Mouse (Mus musculus): Measurements from ENCODE around the gene P4ha1.
A peak's percentile ranks its signal among the peaks of the same experiment; 100 is the strongest.
"Not testable (repeated sequence)": the region's sequence is repeated elsewhere in the genome, so short reads cannot be mapped to it uniquely, and the experiment has no call there.

The P4ha1 gene

DNA sequence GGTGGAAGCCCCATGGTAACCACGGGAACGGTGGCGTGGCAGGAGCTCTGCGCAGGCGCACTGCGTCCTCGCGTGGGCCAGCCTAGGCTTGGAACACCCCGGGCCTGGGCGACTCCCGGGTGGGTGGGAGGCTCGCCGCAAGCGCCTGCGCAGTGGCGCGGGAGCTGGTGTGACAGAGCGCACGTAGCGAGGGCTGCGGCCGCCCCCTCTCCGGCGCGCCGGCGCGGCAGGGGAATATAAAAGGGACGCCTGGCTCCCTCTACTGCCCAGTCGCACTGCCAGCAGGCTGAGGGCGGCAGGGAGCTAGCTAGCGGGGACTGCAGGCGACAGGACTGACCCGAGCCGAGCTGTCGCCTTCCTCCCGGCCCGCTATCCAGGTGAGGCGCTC, at the start of gene P4ha1:
Gene P4ha1, plus strand, starts transcription at position 197 of the 388 bp plus-strand sequence.
- peak; percentile 99 for DNase-seq

DNA sequence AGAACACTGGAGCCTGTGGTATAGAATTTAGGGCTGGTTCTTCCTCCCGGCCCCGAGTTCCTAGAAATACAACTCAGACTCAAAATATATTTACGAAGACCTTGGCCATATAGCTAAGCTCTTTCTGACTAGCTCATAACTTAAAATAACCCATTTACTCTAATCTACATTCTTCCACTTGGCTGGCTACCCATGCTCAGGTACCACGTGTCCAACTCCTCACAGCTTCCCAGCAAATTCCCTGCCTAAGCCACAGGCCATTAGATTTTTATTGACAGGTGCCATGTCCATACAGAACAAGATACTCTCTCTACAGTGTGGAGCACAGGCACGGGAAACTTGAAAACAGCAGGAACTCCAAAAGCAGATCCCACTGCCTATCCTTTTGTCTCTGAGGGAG, 47.4 kb upstream of the P4ha1 start:
- no peak for DNase-seq

DNA sequence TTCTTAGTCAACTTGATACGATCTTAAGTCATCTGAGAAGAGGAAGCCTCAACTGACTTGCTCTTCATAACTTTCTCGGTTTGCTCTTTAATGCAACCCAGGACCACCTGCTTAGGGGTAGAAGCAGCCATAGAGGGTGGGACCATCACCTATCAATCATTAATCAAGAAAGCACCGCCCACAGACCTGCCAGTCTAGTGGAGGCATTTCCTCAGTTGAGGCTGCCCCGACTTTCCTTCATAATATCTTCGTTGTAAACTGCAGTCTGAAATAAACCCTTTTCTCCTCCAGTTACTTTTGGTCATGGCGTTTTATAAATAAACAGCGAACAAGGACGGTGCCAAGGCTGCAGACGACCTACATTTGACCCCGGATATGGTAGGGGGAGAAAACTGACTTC, 46.0 kb upstream of the P4ha1 start:
- DNase-seq = no peak

DNA sequence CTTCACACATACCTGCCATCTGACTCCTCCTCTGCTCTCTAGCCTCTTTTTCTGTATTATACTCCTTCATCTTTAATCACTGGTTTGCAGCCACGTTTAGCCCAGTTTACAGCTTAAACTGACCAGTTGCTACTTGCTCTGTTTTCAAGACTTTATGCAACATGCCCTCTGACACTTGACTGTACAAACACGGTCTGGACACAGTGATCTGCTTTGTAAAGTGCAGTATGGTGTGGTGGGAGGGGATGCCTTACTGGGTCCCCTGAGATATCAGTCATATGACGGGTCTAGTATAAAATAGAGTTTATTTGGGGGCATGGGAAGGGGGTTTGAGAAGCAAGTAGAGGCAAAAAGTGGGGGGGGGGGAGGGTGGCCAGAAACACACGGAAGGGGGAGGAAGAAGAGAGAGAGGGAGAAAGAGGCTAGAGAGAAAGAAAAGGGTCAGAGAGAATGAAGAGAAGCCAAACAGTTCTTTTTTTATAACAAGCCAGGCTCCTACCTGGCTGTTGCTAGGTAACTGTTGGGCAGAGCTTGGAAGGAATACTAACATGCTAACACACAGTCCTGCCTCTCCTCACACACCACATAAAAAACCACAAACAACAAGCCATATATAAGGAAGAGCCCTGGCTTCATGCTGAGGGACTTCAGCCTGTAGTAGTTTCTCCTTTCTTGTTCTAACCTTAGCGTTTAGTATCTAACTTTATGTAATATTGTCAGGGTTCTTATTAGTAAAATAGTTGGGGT, 45.2 kb upstream of the P4ha1 start:
- no peak for DNase-seq

DNA sequence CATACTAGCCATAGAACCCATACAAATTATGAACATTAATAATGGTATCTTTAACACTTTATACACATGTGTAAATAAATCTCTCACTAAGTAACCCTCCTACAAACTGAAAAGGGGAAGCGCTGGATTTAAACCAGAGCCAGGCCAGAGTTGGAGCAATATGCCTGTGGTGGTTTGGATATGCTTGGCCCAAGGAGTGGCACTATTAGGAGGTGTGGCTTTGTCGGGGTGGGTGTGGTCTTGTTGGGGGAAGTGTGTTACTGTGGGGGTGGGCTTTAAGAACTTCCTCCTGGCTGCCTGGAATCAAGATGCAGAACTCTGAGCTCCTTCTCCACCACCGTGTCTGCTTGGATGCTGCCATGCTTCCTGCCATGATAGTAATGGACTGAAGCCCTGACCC, 39.9 kb upstream of the P4ha1 start:
- peak in 1 of 2 experiments; percentile 48 for DNase-seq

DNA sequence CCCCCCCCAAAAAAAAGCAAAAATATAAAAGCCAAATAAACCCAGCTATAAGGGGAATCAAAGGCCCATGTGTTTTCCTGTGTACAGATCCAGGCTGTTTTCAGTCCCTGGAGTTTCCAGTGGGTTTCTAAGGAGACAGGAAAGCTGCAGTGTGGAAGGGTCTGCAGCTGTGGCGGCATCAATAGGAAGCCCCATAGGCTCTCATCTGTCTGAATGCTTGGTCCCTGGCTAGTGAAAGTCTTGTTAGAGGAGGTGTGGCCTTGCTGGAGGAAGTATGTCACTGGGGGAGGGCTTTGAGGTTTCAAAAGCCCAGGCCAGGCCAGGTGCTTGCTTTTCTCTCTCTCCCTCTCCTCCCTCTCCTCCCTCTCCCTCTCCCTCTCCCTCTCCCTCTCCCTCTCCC, 39.3 kb upstream of the P4ha1 start:
- no peak for DNase-seq

DNA sequence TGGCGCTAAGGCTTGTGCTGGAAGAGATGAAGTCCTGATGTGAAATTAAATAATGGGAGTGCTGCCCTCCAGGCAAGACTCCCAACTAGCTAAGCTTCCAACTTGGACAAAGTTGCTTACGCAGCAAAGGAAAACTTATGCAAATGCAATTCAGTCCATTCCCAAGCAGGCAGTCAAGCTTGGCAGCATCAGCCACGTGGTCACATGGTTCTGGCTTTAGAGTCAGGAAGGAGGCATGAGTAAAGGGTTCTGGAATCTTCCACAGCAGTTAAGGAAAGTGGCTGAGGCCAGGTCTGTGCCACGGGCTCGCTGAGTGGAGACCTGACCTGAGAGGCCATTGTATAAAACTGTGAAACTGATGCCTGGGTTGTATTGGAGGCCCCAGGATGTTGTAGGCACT, 37.6 kb upstream of the P4ha1 start:
- DNase-seq = no peak

DNA sequence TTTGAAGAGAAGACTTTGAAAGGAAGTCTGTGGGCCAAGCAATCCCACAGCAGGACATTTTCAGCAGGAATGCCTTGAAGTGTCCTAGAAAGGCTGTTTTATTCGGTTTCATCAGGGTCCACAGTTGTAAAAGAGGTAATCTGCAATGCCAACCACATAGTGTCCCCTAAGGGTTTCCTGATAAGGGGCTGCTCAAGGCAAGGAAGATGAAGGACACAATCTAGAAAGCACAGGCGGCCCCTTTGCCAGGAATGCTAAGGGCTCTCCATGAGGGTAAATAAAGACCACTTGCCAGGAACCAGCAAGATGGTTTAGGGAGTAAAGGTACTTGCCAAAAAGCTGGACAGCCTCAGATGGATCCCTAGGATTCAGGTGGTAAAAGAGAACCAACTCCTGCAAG, 35.8 kb upstream of the P4ha1 start:
- no peak for DNase-seq

DNA sequence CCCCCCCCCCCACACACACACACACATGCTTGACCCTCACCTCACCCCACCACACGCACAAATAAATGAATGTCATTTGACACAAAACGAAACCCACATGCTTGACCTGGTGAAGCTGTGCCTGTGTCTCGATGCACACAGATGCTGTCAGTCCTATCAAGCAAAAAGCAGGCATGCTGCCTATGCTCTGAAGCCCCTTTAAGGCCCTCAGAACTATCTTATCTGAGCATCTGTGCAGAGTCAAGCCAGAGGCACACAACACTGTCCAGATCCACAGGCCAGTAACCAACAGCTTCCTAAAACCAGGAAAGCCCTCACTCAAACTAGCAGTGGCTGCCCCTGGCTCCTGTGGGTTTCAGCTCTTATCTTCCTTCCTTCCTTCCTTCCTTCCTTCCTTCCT, 35.4 kb upstream of the P4ha1 start:
- DNase-seq = no peak

DNA sequence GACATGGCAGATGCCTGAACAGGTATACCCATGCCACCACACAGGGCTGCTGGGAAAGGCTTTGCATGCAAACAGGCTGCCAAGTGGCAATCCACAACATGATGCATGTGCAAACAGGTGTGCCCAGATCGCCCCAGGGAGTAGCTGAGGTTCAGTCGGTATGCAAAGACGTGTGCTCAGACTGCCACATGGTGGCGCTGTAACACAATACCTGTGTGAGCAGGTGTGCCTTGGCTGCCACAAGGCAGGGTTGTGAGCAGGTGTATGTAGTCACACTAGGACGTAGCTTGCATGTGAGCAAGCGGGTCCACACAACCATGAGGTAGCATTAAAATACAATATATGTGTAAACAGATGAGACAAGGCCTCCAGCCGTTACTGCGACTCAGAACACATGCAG, 34.0 kb upstream of the P4ha1 start:
- DNase-seq = peak in 1 of 2 experiments; percentile 36

DNA sequence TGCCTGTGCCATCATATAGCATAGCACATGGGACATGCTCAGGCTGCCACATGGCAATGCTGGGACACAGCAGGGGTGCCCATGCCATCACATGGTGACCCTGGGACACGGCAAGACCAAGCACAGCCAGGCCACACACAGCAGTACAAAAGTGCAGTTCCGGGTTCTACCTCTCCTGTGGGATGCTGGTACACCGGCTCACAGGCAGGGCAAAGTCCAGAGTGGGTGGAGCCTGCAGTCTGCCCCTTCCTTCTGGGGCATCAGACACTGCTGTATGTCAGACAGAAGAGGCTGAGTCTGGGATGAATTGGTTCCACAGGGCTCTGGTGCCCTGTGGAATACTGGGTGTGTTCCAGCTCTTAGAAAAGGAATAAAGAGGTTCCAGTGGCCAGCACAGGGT, 31.6 kb upstream of the P4ha1 start:
- no peak for DNase-seq

DNA sequence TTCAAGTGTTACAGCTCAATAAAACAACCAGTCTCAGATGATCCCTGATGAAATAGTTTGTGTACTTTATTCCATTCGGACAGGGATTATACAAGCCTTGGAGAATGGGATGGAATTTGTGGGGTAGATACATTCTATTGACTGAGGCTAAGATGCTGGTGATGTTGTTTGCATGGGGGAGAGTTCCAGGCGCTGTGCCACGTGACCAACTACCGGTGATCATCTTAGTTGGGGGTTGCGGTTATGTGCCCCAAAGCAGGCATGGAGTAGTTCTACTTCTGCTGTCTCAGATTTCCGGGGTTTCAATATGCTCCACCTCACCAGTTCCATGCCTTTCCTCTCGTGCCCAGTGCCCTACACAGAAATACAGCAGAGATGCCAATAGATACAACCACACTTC, 31.0 kb upstream of the P4ha1 start:
- no peak for DNase-seq

DNA sequence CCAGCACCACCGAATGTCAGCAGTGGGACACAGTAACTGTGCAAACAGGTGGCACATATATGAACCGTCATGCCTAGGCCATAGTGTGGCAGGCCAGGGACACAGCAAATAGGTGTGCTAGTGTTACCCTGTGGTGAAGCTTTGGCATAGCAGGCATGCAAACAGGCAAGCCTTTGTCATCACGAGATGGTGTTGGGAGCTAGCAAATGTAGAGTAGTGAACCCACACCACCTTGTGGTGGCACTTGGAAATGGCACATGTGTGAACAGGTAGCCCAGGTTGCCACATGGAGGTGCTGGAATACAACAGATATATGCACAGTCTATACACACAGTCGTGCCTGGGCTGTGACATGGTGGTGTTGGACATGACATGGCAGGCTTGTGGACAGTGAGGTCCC, 30.5 kb upstream of the P4ha1 start:
- peak; percentile 77 to 83 for DNase-seq

DNA sequence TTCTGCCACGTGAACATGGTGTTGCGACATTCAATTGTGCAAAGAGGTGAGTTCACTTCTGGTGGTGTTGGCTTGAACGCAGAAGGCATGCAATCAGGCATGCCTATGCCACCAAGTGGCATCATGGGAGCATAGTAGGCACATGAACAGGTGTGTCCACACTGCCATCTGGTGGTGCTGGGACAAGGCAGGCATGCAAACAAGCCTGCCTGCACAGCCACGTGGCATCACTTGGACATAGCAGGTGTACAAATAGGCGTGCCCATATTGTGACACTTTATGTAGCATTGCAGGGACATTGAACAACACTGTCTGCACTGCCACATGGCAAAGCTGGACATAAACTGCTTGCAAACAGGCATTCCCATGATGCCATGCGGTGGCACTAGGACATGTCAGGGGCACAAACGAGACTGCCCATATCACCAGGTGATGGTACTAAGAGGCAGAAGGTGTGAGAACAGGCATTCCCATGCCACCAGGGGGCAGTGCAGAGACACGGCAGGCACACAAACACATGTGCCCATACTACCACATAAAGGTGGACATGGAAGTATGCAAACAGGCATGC, 27.8 kb upstream of the P4ha1 start:
- DNase-seq = peak; percentile 73 to 80

DNA sequence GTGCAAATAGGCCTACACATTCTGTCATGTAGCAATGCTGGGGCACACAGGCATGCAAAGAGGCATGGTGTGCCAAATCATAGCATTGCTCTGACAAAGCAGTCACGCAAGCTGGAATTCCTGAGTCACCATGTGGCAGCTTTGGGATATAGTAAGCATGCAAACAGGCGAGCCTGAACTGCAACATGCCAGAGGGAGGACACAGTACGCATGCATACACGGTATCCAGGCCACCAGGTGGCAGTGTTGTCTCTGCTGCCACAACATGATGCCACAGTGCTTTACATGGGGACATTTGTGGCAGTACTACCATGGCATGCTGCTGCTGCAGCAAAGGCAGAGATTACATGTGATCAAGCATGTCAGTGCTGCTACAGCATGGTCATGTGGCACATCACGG, 26.8 kb upstream of the P4ha1 start:
- DNase-seq = peak; percentile 68 to 76

DNA sequence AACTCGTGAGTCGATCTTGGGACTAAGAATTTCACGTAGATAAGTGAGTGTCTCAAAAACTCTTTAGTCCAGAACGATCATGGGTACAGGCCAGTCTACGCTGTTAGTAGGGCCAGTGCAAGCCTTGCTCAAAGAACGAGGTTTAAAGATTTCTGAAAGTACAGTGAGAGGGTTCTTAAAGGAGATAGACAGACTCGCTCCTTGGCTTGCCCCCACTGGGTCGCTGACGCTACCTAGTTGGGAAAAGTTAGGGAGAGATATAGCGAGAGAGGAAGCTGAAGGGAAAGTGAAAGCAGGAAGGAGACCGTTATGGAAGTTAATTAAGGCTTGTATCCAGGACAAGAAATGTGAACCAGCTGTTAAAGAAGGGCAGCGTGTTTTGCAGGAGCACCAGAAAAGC, 20.4 kb upstream of the P4ha1 start:
- DNase-seq = not testable (repeated sequence)

DNA sequence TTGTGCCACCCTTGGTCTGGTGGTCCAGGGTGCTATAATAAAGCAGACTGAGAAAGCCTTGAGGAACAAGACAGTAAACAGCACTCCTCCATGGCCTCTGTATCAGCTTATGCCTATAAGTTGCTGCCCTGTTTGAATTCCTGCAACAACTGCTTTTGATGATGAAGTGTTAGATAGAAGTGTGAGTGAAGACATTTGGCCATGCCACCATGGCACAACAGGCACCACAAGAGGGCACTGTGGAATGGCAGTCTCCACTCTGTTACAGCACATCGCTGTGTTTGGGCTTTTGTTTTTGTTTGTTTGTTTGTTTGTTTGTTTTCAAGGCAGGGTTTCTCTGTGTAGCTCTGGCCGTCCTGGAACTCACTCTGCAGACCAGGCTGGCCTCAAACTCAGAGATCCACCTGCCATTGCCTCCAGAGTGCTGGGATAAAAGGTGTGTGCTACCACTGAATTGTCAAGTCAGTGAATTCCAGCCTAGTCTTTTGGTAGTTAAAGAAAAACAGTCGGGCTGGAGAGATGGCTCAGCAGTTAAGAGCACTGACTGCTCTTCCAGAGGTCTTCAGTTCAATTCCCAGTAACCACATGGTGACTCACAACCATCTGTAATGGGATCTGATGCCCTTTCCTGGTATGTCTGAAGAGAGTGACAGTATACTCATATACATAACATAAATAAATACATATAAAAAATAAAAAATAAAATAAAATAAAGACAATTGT, 13.9 kb upstream of the P4ha1 start:
- peak in 1 of 2 experiments; percentile 47 for DNase-seq

DNA sequence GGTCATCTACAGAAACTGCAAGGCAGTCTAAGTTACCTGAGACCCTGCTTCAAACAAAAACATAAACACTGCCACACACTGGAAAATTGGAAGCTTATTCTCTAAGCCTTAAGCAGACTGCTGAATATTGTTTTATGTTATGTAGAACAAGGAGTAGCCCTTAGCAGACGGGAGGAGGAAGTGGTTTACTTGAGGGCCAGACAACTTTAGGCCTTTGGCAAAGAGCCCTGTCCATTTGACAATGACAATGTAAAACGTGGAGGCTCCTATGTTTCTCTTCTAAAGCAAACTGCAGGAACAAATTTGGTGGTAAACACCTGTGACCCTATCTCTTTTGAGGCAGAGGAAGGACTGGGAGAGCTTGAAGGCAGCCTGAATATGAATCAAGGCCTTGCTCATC, 13.0 kb upstream of the P4ha1 start:
- DNase-seq = no peak

DNA sequence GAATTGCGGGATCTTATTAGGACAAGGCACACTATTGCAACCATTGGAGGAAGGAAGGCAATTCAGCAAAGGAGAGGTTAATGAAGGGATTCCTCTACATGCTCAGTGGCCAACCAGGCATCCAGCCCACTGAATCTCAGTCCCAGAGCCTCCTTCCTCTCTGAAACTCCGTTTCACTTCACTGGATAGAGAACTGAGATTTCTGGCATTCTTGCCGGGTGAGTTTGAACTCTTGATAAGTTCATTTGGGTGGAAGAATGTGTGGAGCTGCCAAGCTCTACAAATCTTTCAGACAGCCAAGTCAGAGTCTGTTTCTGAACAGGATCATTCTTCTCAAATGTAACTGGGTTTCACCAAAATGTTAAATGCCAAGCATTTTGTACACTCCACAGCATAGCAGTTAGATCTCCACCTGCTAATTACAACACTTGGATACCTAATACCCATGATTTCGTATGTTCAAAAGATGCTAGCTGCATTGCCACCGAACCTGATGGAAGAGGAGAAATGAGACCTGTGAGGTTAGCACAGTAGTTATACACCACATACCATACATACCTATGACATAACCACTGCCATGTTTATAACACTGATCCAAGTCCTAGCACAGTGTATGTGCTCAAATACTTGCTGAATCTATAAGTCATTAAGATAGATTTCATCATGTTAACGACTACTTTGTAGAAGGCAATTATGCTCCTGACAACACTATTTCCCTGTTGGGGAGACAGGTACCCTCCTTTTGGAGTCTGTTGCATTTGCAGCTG, 12.2 kb upstream of the P4ha1 start:
- peak; percentile 38 to 50 for DNase-seq

DNA sequence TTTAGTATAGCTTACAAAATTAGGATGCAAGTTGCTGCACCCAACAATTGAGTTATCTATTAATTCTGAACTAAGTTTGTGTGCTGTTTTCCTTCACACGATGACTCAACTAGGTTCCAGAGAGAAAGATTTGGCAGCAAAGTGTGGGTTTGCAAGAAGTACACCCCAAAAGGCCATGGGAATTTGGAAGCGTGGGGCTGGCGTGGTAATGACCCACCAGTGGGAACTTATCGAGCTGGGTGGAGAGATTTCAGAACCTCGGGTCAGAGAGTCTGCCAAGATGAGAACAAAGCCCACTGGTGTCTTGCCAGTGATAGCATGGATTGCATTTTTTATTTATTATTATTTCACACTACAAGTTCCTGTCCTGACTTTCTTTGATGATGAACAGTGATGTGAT, 11.2 kb upstream of the P4ha1 start:
- DNase-seq = no peak

DNA sequence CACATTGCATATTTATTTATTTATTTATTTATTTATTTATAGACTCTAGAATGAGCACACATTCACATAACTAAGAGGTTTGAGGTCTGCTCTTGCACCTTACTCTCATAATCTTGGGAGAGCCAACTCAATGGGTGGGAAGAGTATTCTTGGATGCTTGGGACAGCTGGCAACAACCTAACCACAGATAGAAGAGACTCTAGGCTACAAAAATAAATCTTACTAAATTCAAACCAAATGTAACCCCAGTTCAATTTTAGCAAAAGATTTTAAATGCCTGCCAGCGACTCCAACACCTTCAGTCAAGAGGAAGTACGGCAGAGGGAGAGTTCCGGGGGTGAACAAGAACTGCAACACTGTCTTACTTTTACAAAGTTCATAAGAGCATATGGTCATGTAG, 2.0 kb upstream of the P4ha1 start:
- DNase-seq = no peak

DNA sequence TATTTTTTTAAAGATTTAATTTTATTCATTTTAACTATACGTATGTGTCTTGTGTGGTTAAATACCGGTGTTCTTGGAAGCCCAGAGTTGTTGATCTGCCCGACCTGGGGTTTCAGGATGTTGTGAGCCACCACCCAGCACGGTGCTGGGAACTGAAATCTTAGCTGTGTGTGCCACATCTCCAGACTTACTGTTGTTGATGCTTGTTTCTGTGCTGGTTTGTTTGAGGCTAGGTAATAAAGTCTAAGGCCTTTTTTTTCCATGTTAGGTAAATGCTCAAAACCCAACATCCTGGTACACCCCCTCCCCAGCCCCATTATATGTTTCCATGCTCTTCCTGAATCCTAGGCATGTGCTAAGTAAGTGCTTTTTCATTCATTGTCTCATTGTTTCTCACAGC, 825 bp upstream of the P4ha1 start:
- DNase-seq = no peak

DNA sequence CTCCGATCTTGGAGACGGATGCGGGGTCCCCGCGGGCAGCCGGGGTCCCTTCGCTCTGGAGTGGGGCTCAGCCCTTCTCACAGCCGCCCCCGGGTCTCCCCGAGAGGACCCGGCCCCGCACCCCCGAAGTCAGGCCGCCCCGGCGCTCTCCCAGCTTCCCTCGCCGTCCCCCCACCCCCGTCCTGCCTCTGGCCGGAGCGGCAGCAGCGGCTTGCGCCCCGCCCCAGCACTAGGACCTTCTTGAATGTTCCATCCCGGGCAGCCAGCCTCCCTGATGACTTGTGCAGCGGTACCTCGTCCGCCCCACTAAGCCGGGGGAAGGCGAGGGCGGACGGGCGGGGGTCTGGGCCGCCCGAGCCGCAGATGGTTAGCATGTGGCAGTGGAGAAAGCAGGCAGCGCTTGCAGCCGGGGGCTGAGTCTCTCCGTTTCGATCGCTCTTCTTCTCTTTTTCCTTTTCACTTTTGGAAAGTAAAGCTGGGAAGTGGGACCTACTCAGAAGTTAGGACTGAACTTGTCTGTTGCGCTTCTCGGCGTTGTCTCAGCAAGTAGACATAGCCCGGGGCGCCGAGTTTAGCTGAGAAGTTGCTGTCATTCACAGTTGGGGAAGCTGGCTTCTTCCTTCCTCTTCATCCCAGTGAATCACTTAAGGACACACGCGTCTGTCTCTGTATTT, 529 bp downstream of the P4ha1 start:
- DNase-seq = peak; percentile 83

All from lung, adult 18-20 months (tissue).